Mouse (Mus musculus) myocyte (in vitro differentiated cells): ENCODE data around the gene Dennd1a.

Experiments
- CEBPB ChIP-seq: IDR thresholded peaks from 2 replicates; pipeline ENCODE4 v1.6.1; 2011; ENCODE audit warnings: mild to moderate bottlenecking, moderate library complexity; ENCODE audit not compliant: poor library complexity, insufficient read depth, severe bottlenecking
- E2F4 ChIP-seq: IDR thresholded peaks from one replicate; pipeline ENCODE4 v1.6.1; 2011; ENCODE audit warnings: mild to moderate bottlenecking, control low read depth, moderate library complexity; ENCODE audit not compliant: insufficient read depth
- MAX ChIP-seq: IDR thresholded peaks from one replicate; pipeline ENCODE4 v1.6.1; 2011; ENCODE audit warnings: low read depth, mild to moderate bottlenecking, control low read depth
- MYOG ChIP-seq, 3 experiments: IDR thresholded peaks; one replicate each; pipeline ENCODE4 v1.6.1; 2011; ENCODE audit warnings: control low read depth in 2 of 3, low read depth in 2 of 3, mild to moderate bottlenecking in 2 of 3; ENCODE audit not compliant: insufficient read length in 2 of 3, control insufficient read depth in 1 of 3, insufficient read depth in 1 of 3
- POLR2A ChIP-seq: IDR thresholded peaks from one replicate; pipeline ENCODE4 v1.6.1; 2011; ENCODE audit warnings: low read depth, mild to moderate bottlenecking, control low read depth, moderate library complexity; ENCODE audit not compliant: insufficient read length
- SRF ChIP-seq: IDR thresholded peaks from one replicate; pipeline ENCODE4 v1.6.1; 2011; ENCODE audit warnings: low read depth; ENCODE audit not compliant: control insufficient read depth, insufficient read length
- TCF12 ChIP-seq: IDR thresholded peaks from one replicate; pipeline ENCODE4 v1.6.1; 2011; ENCODE audit warnings: mild to moderate bottlenecking, control low read depth; ENCODE audit not compliant: poor library complexity, insufficient read depth, severe bottlenecking
- USF1 ChIP-seq: IDR thresholded peaks from one replicate; pipeline ENCODE4 v1.6.1; 2011; ENCODE audit warnings: low read depth, mild to moderate bottlenecking, control low read depth, moderate library complexity

DNA sequence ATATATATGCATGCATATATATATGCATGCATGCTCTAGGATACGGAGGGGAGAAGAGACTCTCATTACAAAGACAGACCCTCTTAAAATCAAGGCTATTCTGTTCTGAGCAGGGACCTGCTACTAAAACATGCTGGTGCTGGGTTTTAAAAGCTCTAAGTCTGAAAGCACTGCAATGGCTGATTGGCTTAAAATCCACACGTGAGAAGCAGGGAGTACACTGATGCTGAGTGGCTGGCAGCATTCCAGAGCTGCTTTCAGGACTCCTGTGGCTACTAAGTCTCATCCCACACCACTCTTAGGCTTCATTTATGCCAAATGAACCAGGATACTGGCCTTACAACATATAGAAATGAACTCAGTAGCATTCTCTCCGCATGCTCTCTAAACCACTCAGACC, 151.8 kb downstream of the Dennd1a start:
- TF ChIP-seq MAX (no peak), USF1 (no peak), POLR2A (no peak), CEBPB (no peak), SRF (no peak), E2F4 (no peak), MYOG (IDR thresholded peaks at IDR 0.05; ENCODE audit: control insufficient read depth in 1 of 3, insufficient read depth in 1 of 3, insufficient read length in 2 of 3, low read depth in 2 of 3) (no peak), TCF12 (no peak)
